Mouse (Mus musculus) common myeloid progenitor, adult 5-6 weeks (primary cell): ENCODE measurements around the gene Cdc42bpg. TPM values are rescaled to one million over a fixed set of nuclear protein-coding genes. Genes with fewer than 3 reads are reported as not detected.
"Not testable (repeated sequence)": the region's sequence is repeated elsewhere in the genome, so short reads cannot be mapped to it uniquely, and the experiment has no call there.

ENCODE experiments used
- ATAC-seq: replicated peaks from 2 replicates; pipeline ENCODE4 v1.8.0; 2016; ENCODE audit warnings: low read depth, mild to moderate bottlenecking, moderate TSS enrichment, inconsistent platforms; ENCODE audit not compliant: poor library complexity, severe bottlenecking
- total RNA-seq: library from RNA; stranded (forward); fragments of 200-1000, 187-1606 nt; gene quantifications from 2 replicates; pipeline ENCODE4 v1.2.3, GENCODE M21; 2017

Cdc42bpg gene
- total RNA-seq, 1 experiment from 2014 or later: 2.9 TPM

- no peak for ATAC-seq
Observed at GRCm38 (mm10) chr19:6294301-6294700, 12.0 kb upstream of the Cdc42bpg start.

GRCm38 (mm10) chr19:6296551-6297210, 9.6 kb upstream of the Cdc42bpg start:
- ATAC-seq: no peak

- peak; percentile 76 for ATAC-seq
Observed at GRCm38 (mm10) chr19:6297641-6298040, 8.6 kb upstream of the Cdc42bpg start.

DNA sequence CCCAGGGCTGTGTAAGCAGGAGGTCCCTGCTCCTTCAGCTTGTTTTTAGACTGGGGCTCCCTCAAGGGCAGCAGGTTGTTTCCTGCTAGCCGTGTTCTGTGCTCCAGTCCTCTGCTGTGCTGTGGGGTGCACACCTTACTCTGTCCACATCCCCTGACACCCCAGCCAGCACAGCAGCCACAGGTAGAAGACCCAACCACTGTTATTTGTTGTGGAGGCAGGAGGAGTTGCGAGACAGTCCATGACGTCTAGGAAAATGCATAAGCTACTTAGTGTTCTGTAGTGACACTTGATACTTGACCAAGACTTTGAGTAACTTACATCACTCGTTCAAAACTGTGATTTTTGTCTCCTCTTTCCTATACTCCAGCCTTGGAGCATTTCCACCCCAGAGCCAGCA, 7.3 kb upstream of the Cdc42bpg start:
- ATAC-seq: no peak

- ATAC-seq: peak; percentile 34
Observed at GRCm38 (mm10) chr19:6299450-6300267, 6.6 kb upstream of the Cdc42bpg start.

- ATAC-seq: no peak
Observed at GRCm38 (mm10) chr19:6300402-6300841, 5.8 kb upstream of the Cdc42bpg start.

GRCm38 (mm10) chr19:6302114-6302513, 4.1 kb upstream of the Cdc42bpg start:
- no peak for ATAC-seq

GRCm38 (mm10) chr19:6302522-6302921, 3.7 kb upstream of the Cdc42bpg start:
- ATAC-seq: peak; percentile 8; the same call in 1 of the 2 replicates

GRCm38 (mm10) chr19:6303831-6304230, 2.4 kb upstream of the Cdc42bpg start:
- no peak for ATAC-seq

GRCm38 (mm10) chr19:6304787-6305516, 1.3 kb upstream of the Cdc42bpg start:
- peak; percentile 58 for ATAC-seq

DNA sequence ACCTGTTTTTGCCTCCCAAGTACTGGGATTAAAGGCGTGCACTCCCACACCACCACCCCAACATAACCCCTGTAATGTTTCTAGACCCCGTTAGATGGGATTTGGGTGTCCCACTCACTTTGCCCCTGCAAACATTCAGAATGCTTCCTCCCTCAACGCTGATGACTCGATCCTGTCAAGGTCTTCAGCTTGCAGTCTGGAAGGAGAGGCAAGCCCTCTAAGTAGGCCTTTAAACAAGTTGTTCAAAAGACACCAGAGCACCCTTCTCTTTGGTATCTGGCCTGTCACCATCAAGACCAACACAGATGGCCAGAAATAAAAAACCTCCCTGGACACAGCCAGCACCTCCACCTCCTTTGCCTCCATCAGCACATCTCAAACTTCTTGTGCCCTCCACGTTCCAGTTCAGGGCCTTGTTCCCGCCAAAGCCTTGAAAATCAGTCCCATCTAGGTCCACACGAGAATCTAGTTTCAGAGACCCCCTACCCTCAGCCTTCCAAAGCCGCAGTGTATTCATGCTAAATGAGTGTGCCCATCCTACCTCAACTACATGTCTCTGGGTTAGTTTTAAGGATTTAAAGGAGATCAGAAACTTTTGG, 640 bp upstream of the Cdc42bpg start:
- ATAC-seq: no peak

DNA sequence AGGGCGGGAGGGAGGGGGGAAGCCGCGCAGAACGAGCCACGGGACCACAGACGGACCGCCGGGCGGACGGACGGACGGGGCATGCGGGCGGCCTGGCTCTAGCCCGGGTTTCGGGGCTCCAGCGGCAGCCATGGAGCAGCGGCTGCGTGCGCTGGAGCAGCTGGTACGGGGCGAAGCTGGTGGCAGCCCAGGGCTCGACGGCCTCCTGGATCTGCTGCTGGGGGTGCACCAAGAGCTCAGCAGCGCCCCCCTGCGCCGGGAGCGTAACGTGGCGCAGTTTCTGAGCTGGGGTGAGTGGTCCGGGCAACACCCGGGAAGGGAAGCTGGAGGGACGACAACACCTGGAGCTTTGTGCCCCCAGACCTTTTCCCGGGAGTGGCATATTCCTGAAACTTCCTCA, 330 bp downstream of the Cdc42bpg start:
- peak; percentile 68 for ATAC-seq

- ATAC-seq: no peak
Observed at GRCm38 (mm10) chr19:6307733-6308531, 1.7 kb downstream of the Cdc42bpg start.

DNA sequence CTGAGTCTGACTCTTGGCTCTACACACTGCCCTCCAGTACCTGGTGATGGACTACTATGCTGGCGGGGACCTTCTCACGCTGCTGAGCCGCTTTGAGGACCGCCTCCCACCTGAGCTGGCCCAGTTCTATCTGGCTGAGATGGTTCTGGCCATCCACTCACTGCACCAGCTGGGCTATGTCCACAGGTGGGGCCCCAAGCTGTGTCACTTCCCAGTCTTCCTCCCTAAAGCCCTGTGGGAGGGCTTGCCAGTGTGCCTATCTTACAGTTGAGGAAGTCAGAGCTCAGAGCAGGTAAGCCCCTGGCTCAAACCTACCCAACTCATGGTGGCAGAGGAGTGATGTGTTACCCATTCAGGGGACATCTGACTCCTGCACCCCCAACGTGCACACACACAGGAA, 3.9 kb downstream of the Cdc42bpg start:
- no peak for ATAC-seq

DNA sequence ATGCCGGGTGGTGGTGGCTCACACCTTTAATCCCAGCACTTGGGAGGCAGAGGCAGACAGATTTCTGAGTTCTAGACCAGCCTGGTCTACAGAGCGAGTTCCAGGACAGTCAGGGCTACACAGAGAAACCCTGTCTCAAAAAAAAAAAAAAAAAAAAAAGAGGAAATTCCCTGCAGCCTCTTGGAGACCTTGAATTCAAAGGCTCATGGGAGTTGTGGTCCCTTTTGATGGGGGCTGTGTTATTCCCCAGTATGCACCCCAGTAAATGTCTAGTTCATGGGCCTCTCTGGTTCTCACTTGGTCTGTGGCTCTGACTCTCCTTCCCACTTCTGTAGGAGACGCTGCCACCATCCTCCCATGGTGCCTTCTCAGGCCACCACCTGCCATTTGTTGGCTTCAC, 5.5 kb downstream of the Cdc42bpg start:
- not testable (repeated sequence) for ATAC-seq

DNA sequence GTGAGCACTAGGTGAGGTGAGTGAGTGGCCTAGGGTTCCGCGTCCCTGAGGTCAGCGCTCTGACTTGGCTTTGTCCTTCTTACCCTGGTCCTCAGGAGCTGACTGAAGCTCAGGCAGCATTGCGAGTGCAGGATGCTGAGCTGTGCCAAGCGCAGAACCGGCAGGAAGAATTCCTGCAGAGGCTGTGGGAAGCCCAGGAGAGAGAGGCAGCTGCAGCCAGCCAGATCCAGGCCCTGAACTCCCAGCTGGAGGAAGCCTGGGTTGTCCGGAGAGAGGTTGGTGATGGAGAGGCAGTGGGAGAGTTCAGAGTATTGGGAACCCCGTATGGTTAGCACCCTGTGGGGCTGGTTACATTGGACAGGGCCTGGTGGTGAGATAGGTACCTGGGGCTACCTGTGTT, 7.5 kb downstream of the Cdc42bpg start:
- no peak for ATAC-seq

- no peak for ATAC-seq
Observed at GRCm38 (mm10) chr19:6314513-6314912, 8.3 kb downstream of the Cdc42bpg start.

DNA sequence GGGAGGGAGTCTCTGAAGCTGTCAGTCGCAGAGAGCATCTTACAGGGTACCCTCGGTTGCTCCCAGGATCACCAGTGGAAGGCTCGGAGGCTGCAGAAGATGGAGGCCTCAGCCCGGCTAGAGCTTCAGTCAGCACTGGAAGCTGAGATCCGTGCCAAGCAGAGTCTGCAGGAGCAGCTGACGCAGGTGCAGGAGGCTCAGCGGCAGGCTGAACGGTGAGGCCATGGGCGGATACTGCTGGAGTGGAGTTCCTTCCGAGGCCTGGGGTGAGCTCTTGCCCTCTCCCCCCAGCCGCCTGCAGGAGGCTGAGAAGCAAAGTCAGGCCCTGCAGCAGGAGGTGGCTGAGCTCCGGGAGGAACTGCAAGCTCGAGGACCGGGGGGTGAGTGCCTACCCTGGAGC, 9.3 kb downstream of the Cdc42bpg start:
- no peak for ATAC-seq

GRCm38 (mm10) chr19:6318145-6318544, 11.9 kb downstream of the Cdc42bpg start:
- ATAC-seq: no peak

DNA sequence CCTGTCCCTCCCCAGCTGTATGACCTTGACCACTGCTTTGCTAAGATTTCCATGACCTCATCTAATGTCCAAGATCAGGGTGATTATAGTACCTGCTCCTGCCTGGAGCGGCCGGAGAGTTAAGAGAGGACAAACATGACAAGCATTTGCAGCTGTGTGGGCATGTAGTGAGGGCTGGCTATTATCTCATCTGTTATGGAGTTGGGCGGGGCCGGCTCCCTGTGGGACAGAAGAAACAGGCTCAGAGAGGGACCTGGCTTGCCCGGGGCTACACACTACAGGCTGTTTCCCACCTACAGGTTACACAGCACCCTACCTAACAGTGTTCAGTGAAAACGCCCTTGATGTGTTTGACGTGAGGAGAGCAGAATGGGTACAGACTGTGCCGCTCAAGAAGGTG, 15.1 kb downstream of the Cdc42bpg start:
- no peak for ATAC-seq
